Mouse (Mus musculus) CH12.LX (cell line): ENCODE measurements around the gene Tulp2. TPM values are rescaled to one million over a fixed set of nuclear protein-coding genes. Genes with fewer than 3 reads are reported as not detected.
"Not testable (repeated sequence)": the region's sequence is repeated elsewhere in the genome, so short reads cannot be mapped to it uniquely, and the experiment has no call there.

Experiments used
- DNase-seq: peaks from one replicate; pipeline ENCODE4 v3.0.0-alpha.2; 2013; ENCODE audit errors: extremely low read depth
- H3K27ac ChIP-seq: 2 replicates; pipeline ENCODE4 v1.5.1; 2012; ENCODE audit warnings: low read depth, mild to moderate bottlenecking, control low read depth, moderate library complexity; ENCODE audit not compliant: insufficient read depth
- H3K27me3 ChIP-seq: replicated peaks from 2 replicates; pipeline ENCODE3; 2012; ENCODE audit warnings: inconsistent platforms
- H3K36me3 ChIP-seq, 2 experiments: replicated peaks in 1 of 2; 2 replicates each; pipeline versions ENCODE3 to v1.6.1; 2012; ENCODE audit warnings: inconsistent platforms in 1 of 2, low read length in 1 of 2, mild to moderate bottlenecking in 1 of 2, mixed read lengths in 1 of 2, moderate library complexity in 1 of 2; ENCODE audit not compliant: control insufficient read depth in 1 of 2, insufficient read depth in 1 of 2
- H3K4me1 ChIP-seq, 2 experiments: 2 replicates each; pipeline ENCODE4 v1.6.1; 2012; ENCODE audit warnings: inconsistent platforms in 1 of 2, moderate library complexity in 1 of 2; ENCODE audit not compliant: insufficient read depth in 2 of 2, control insufficient read depth in 1 of 2
- H3K4me2 ChIP-seq: 2 replicates; pipeline ENCODE4 v1.6.1; 2012; ENCODE audit warnings: low read depth, mild to moderate bottlenecking, control low read depth; ENCODE audit not compliant: poor library complexity, insufficient read depth, severe bottlenecking
- H3K4me3 ChIP-seq, 3 experiments: fragments of 150-350 bp in 1 of 3; sonication (generic) in 1 of 3; replicated peaks in 1 of 3; 2 replicates each; pipeline versions ENCODE3 to v1.5.1; 2011 to 2012; ENCODE audit warnings: low read depth in 2 of 3, low read length in 2 of 3, mild to moderate bottlenecking in 2 of 3, moderate library complexity in 2 of 3, control low read depth in 1 of 3, improper control_type of control experiment in 1 of 3, inconsistent platforms in 1 of 3, mixed read lengths in 1 of 3; ENCODE audit not compliant: poor library complexity in 1 of 3
- H3K79me2 ChIP-seq: replicated peaks from 2 replicates; pipeline ENCODE4 v1.6.1; 2012; ENCODE audit warnings: mild to moderate bottlenecking, moderate library complexity; ENCODE audit not compliant: control insufficient read depth, poor library complexity, insufficient read depth, severe bottlenecking; ENCODE audit errors: extremely low read depth
- H3K9ac ChIP-seq: 2 replicates; pipeline ENCODE4 v1.6.1; 2012; ENCODE audit warnings: low read depth, mild to moderate bottlenecking, control low read depth, moderate library complexity; ENCODE audit not compliant: insufficient read depth
- H3K9me3 ChIP-seq: replicated peaks from 2 replicates; pipeline ENCODE3; 2012; ENCODE audit warnings: low read length, inconsistent platforms, mixed read lengths
- BHLHE40 ChIP-seq: IDR thresholded peaks from 2 replicates; pipeline ENCODE4 v1.6.1; 2011; ENCODE audit warnings: mild to moderate bottlenecking, low read depth, low read length, improper control_type of control experiment
- HCFC1 ChIP-seq: IDR thresholded peaks from 2 replicates; pipeline ENCODE4 v1.6.1; 2012; ENCODE audit warnings: low read depth, mild to moderate bottlenecking, inconsistent platforms, low read length, improper control_type of control experiment
- JUND ChIP-seq: conservative IDR thresholded peaks from 2 replicates; pipeline ENCODE4 v1.6.1; 2011; ENCODE audit warnings: low read depth, low read length, improper control_type of control experiment
- MAFK ChIP-seq: IDR thresholded peaks from 2 replicates; pipeline ENCODE4 v1.6.1; 2011; ENCODE audit warnings: low read length, improper control_type of control experiment; ENCODE audit not compliant: insufficient replicate concordance
- MAX ChIP-seq: IDR thresholded peaks from 2 replicates; pipeline ENCODE4 v1.6.1; 2011; ENCODE audit warnings: low read length, improper control_type of control experiment
- MAZ ChIP-seq: IDR thresholded peaks from 2 replicates; pipeline ENCODE4 v1.6.1; 2012; ENCODE audit warnings: low read depth, mild to moderate bottlenecking, inconsistent platforms, low read length, improper control_type of control experiment, moderate library complexity
- MEF2A ChIP-seq: IDR thresholded peaks from 2 replicates; pipeline ENCODE4 v1.6.1; 2014; ENCODE audit warnings: low read depth, mild to moderate bottlenecking, inconsistent platforms, low read length, improper control_type of control experiment, borderline replicate concordance
- NELFE ChIP-seq: IDR thresholded peaks from 2 replicates; pipeline ENCODE4 v1.6.1; 2011; ENCODE audit warnings: low read depth, low read length, improper control_type of control experiment
- NRF1 ChIP-seq: IDR thresholded peaks from 2 replicates; pipeline ENCODE4 v1.6.1; 2014; ENCODE audit warnings: low read depth, mild to moderate bottlenecking, inconsistent platforms, low read length, improper control_type of control experiment, moderate library complexity
- PAX5 ChIP-seq: IDR thresholded peaks from 2 replicates; pipeline ENCODE4 v1.6.1; 2012; ENCODE audit warnings: low read length, inconsistent platforms, mixed read lengths
- POLR2A ChIP-seq: IDR thresholded peaks from 2 replicates; pipeline ENCODE4 v1.6.1; 2011; ENCODE audit warnings: low read depth, mild to moderate bottlenecking, improper control_type of control experiment, low read length
- POLR2AphosphoS2 ChIP-seq: IDR thresholded peaks from 2 replicates; pipeline ENCODE4 v1.6.1; 2011; ENCODE audit warnings: low read depth, low read length, improper control_type of control experiment
- RAD21 ChIP-seq: IDR thresholded peaks from 2 replicates; pipeline ENCODE4 v1.6.1; 2011; ENCODE audit warnings: low read depth, mild to moderate bottlenecking, low read length, improper control_type of control experiment, moderate library complexity
- SIN3A ChIP-seq: IDR thresholded peaks from 2 replicates; pipeline ENCODE4 v1.6.1; 2012; ENCODE audit warnings: low read length, improper control_type of control experiment, inconsistent platforms
- SMC3 ChIP-seq: IDR thresholded peaks from 2 replicates; pipeline ENCODE4 v1.6.1; 2011; ENCODE audit warnings: low read depth, low read length, improper control_type of control experiment
- UBTF ChIP-seq: IDR thresholded peaks from 2 replicates; pipeline ENCODE4 v1.6.1; 2012; ENCODE audit warnings: low read depth, mild to moderate bottlenecking, inconsistent platforms, low read length, improper control_type of control experiment, moderate library complexity
- ZC3H11A ChIP-seq: IDR thresholded peaks from 2 replicates; pipeline ENCODE4 v1.6.1; 2012; ENCODE audit warnings: low read depth, mild to moderate bottlenecking, inconsistent platforms, low read length, improper control_type of control experiment
- ZMIZ1 ChIP-seq: IDR thresholded peaks from 2 replicates; pipeline ENCODE4 v1.6.1; 2012; ENCODE audit warnings: low read depth, mild to moderate bottlenecking, inconsistent platforms, low read length, improper control_type of control experiment
- ZNF384 ChIP-seq: IDR thresholded peaks from 2 replicates; pipeline ENCODE4 v1.6.1; 2012; ENCODE audit warnings: low read depth, low read length, improper control_type of control experiment, inconsistent platforms
- dilution Hi-C: fragments of 300-500 bp; cut with MboI; formaldehyde crosslinking; loops from 2 replicates; pipeline ENCODE4 v1.14.3; 2020; ENCODE audit warnings: low sequenced_read_pairs; ENCODE audit not compliant: extremely low pct_unique_long_range_greater_than_20kb, extremely low pct_ligation_motif_present
- in situ Hi-C: fragments of 300-500 bp; cut with MboI; formaldehyde crosslinking; loops from 3 replicates; pipeline ENCODE4 v1.14.3; 2019; ENCODE audit warnings: low sequenced_read_pairs, low pct_ligation_motif_present, low pct_unique_long_range_greater_than_20kb, mixed read lengths
- polyA plus RNA-seq: library from polyadenylated mRNA; unstranded; fragments of >175 nt; gene quantifications from 2 replicates; pipeline ENCODE4 v1.2.1, GENCODE M21; 2012; ENCODE audit warnings: low read depth; ENCODE audit not compliant: insufficient read length
- total RNA-seq, 2 experiments: library from RNA; depleted of rRNA; stranded (reverse); fragments of 300-350 nt in 1 of 2; fragments of >200 nt in 1 of 2; gene quantifications; 2 replicates each; pipeline ENCODE4 v1.2.3; 2012 to 2014

Tulp2 gene
- total and polyA plus RNA-seq, 3 experiments = 0.13 TPM; not detected in 2

DNA sequence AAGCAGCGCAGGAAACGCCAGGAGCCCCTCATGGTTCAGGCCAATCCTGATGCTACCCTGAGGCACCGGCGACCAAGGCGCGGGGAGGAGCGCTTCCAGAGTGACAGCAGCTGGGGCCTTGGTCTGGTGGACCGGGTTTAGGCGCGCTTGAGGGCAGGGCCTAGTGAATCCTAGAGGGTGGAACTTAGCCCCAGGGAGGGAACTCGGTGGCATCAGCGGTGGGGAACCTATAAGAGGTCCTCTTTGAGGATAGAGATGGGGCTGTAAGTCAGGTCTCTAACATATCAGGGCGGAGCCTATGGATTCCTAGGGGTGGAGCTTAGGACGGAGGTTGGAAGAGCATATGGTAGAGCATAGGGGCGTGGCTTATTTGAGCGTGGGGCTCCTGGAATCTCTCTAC, 33.8 kb downstream of the Tulp2 start:
- no peak for TF ChIP-seq MAFK
- no peak for TF ChIP-seq POLR2A
- no peak for TF ChIP-seq SMC3
- TF ChIP-seq NRF1 = no peak
- TF ChIP-seq RAD21 = no peak
- no peak for TF ChIP-seq MEF2A
- no peak for TF ChIP-seq ZNF384
- TF ChIP-seq MAZ = no peak
- TF ChIP-seq UBTF = no peak
- no peak for TF ChIP-seq PAX5
- TF ChIP-seq, all 38 proteins: peak for 0
- no peak overlapping the region for H3K4me2 ChIP-seq
- no peak for DNase-seq
- H3K27ac ChIP-seq = no peak overlapping the region
- in situ Hi-C loops = no loop called here
- no peak overlapping the region for H3K4me3 ChIP-seq
- no peaks in the 10 kb centered on the region for H3K9me3 ChIP-seq
- H3K9ac ChIP-seq = no peak overlapping the region
- peaks cover 2 to 4% of the 10 kb centered on the region in 2 experiments; a peak in 2 of 4 replicates for H3K4me1 ChIP-seq
- H3K27me3 ChIP-seq = no peaks in the 10 kb centered on the region
- dilution Hi-C loops = no loop called here
- H3K36me3 ChIP-seq = no peaks in the 10 kb centered on the region
- H3K79me2 ChIP-seq = no peaks in the 10 kb centered on the region

DNA sequence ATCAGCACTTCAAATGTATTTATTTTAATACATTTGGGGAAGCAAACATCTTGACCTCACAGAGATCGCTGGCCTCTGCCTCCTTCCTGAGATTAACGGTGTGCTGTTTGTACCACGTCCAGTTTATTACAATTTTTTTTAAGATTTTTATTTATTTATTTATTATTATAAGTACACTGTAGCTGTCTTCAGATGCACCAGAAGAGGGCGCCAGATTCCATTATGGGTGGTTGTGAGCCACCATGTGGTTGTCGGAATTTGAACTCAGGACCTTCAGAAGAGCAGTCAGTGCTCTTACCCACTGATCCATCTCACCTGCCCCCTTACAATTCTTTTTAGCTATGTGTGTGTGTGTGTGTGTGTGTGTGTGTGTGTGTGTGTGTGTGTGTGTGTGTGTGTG, 35.2 kb downstream of the Tulp2 start:
- H3K4me2 ChIP-seq, DNase-seq, H3K79me2 ChIP-seq, H3K27me3 ChIP-seq, H3K9me3 ChIP-seq, H3K4me3 ChIP-seq, H3K36me3 ChIP-seq, dilution Hi-C loops, in situ Hi-C loops, H3K9ac ChIP-seq, H3K27ac ChIP-seq, H3K4me1 ChIP-seq: not testable (repeated sequence)

DNA sequence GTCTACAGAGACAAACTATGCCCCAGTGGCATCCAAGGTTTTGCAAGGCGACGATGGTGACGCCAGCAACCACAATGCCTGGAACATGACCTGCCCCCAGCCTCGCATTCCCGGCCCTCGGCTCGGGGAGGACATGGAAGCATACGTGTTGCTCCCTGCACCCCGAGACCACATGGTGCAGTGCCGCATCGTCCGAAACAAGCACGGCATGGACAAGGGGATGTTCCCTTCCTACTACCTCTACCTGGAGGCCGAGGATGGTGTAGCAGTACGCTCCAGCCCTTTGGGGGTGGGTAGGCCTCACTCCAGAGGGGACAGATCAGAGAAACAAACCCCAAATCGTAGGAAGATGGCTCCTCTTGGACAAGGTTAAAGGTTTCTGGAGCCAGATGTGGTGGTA, 36.9 kb downstream of the Tulp2 start:
- H3K9me3 ChIP-seq = no peaks in the 10 kb centered on the region
- no peak for TF ChIP-seq ZNF384
- TF ChIP-seq ZC3H11A = no peak
- TF ChIP-seq MAX = no peak
- TF ChIP-seq SIN3A = no peak
- TF ChIP-seq HCFC1 = no peak
- TF ChIP-seq JUND = no peak
- no peak for TF ChIP-seq POLR2A
- TF ChIP-seq RAD21 = no peak
- no peak for TF ChIP-seq NELFE
- TF ChIP-seq MAZ = no peak
- TF ChIP-seq ZMIZ1 = no peak
- no peak for TF ChIP-seq POLR2AphosphoS2
- TF ChIP-seq BHLHE40 = no peak
- no peak for TF ChIP-seq PAX5
- no peak for TF ChIP-seq MAFK
- TF ChIP-seq, all 38 proteins: peak for 0
- dilution Hi-C loops = no loop called here
- Histone ChIP-seq H3K27me3 (no peaks in the 10 kb centered on the region), H3K4me2 (no peak overlapping the region), H3K4me3 (no peak overlapping the region), H3K27ac (no peak overlapping the region), H3K36me3 (peaks cover 9 to 18% of the 10 kb centered on the region in 2 experiments), H3K4me1 (peaks cover 5 to 19% of the 10 kb centered on the region in 2 experiments), H3K79me2 (peaks cover 8% of the 10 kb centered on the region), H3K9ac (no peak overlapping the region)
- in situ Hi-C loops = no loop called here
- DNase-seq = no peak
